Mouse (Mus musculus) thymus, postnatal 4 days (tissue): ENCODE data around the gene Pip5k1a.
"Not testable (repeated sequence)": the region's sequence is repeated elsewhere in the genome, so short reads cannot be mapped to it uniquely, and the experiment has no call there.

Experiments
- DNase-seq: peaks from one replicate; pipeline ENCODE4 v3.0.0; 2021

The Pip5k1a gene

GRCm38 (mm10) chr3:95106338-95107117 is at the start of gene Pip5k1a:
Gene Pip5k1a (minus strand): TSS chr3:95106930.
- DNase-seq: peak; percentile 98

- DNase-seq: peak; percentile 82
These were observed 47.1 kb upstream of the Pip5k1a start for GRCm38 (mm10) chr3:95153874-95154273.

- no peak for DNase-seq
These were observed 41.2 kb upstream of the Pip5k1a start for GRCm38 (mm10) chr3:95147924-95148323.

GRCm38 (mm10) chr3:95142617-95143011 is 35.9 kb upstream of the Pip5k1a start:
- peak; percentile 94 for DNase-seq

- DNase-seq: peak; percentile 75
These were observed 35.4 kb upstream of the Pip5k1a start, which contains the start of gene Tnfaip8l2 for GRCm38 (mm10) chr3:95141952-95142616. Gene Tnfaip8l2 (minus strand): TSS chr3:95142360.

GRCm38 (mm10) chr3:95141474-95141873 is 34.7 kb upstream of the Pip5k1a start:
- peak; percentile 79 for DNase-seq

GRCm38 (mm10) chr3:95140795-95141194 is 34.1 kb upstream of the Pip5k1a start:
- DNase-seq: no peak

- no peak for DNase-seq
These were observed 33.5 kb upstream of the Pip5k1a start for GRCm38 (mm10) chr3:95140289-95140595.

GRCm38 (mm10) chr3:95139586-95140288 is 33.0 kb upstream of the Pip5k1a start:
- DNase-seq: peak; percentile 26

GRCm38 (mm10) chr3:95136336-95136735 is 29.6 kb upstream of the Pip5k1a start:
- DNase-seq: no peak

GRCm38 (mm10) chr3:95135433-95136052 is 28.8 kb upstream of the Pip5k1a start:
- DNase-seq: peak; percentile 23

- DNase-seq: peak; percentile 58
These were observed 28.3 kb upstream of the Pip5k1a start for GRCm38 (mm10) chr3:95135023-95135422.

GRCm38 (mm10) chr3:95134133-95134532 is 27.4 kb upstream of the Pip5k1a start:
- not testable (repeated sequence) for DNase-seq

- DNase-seq: peak; percentile 89
These were observed 27.0 kb upstream of the Pip5k1a start, which contains the start of the genes Scnm1 and Lysmd1 for GRCm38 (mm10) chr3:95133680-95134101. Gene Scnm1 (minus strand): TSS chr3:95134011. Gene Lysmd1 (plus strand): TSS chr3:95134088.

- peak; percentile 23 for DNase-seq
These were observed 26.4 kb upstream of the Pip5k1a start for GRCm38 (mm10) chr3:95133176-95133575.

- DNase-seq: peak; percentile 39
These were observed 25.7 kb upstream of the Pip5k1a start for GRCm38 (mm10) chr3:95132389-95132788.

- DNase-seq: no peak
These were observed 23.4 kb upstream of the Pip5k1a start for GRCm38 (mm10) chr3:95130081-95130480.

- DNase-seq: no peak
These were observed 22.5 kb upstream of the Pip5k1a start for GRCm38 (mm10) chr3:95129226-95129651.

- DNase-seq: no peak
These were observed 18.2 kb upstream of the Pip5k1a start for GRCm38 (mm10) chr3:95124972-95125371.

- DNase-seq: peak; percentile 50
These were observed 17.5 kb upstream of the Pip5k1a start, which contains the start of gene Tmod4 for GRCm38 (mm10) chr3:95124246-95124645. Gene Tmod4 (plus strand): TSS chr3:95124476.

- DNase-seq: no peak
These were observed 14.8 kb upstream of the Pip5k1a start for GRCm38 (mm10) chr3:95121580-95121979.

- no peak for DNase-seq
These were observed 11.0 kb upstream of the Pip5k1a start for GRCm38 (mm10) chr3:95117751-95118150.

GRCm38 (mm10) chr3:95112760-95113159 is 6.0 kb upstream of the Pip5k1a start:
- no peak for DNase-seq
